Mouse (Mus musculus) layer of hippocampus, adult 9-11 months (tissue): ENCODE measurements at regions not wholly inside any gene's neighbourhood (a gene's known extent, or its start where the extent isn't known, plus 50 kb on each side); places are given as distances from the start of the nearest gene placed in this dataset.

Experiments
- DNase-seq: peaks from one replicate; pipeline ENCODE4 v3.0.0; 2022

DNA sequence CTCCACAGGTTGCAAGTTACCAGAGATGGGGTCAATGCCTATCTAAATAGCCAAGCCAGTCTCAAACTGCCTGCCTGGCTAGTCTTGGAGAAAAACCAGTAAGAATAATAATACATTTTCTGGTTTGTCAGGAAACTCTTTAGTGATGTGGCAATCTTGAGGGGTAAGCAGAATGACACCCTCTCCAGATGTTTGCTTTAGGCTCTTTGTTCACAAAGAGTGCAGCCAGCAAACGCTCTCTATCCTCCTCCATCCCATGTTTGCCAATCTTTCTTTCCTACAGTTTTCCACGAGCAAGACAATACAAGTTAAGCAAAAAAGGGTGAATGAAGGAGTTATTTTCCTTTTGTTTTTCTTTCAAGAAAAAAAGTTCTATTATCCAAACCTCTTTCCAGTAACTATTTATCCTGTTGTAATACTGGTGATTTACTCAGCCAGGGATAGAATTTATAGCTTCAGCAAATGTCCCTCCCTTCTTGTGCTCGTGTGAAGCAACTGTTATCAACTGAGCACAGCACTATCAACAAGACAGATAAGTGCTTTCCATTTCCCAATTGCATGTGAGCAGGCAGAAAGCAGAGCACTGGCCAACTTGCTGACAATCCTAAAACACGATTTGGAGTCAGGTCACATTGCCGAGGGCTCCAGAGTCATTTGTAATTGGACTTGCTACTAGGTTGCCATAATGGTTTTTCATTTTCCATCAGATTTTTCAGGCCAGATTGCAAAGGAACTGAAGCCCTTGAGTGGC is 873.5 kb downstream of the Rapgef2 start:
- no peak for DNase-seq

GRCm38 (mm10) chr3:78411395-78411794 is 874.9 kb downstream of the Rapgef2 start:
- no peak for DNase-seq

DNA sequence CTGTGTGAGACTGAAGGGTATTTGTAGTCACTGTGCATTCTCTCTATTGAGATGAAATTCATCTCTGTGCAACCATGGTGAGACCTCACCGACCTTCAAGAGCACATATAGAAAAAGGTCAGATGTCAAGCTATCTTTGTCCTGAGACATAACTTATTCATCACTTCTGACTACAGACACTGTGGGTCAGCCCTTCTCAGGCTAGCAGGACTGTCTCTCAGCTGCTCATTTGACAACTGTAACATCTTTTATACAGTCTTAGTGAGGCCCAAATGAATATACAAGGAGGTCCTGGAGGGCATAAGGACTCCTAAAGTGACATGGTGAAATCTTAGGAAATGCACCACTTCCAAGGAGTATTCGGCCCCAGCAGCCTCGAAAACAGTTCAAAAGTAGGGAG is 877.1 kb downstream of the Rapgef2 start:
- DNase-seq: no peak

DNA sequence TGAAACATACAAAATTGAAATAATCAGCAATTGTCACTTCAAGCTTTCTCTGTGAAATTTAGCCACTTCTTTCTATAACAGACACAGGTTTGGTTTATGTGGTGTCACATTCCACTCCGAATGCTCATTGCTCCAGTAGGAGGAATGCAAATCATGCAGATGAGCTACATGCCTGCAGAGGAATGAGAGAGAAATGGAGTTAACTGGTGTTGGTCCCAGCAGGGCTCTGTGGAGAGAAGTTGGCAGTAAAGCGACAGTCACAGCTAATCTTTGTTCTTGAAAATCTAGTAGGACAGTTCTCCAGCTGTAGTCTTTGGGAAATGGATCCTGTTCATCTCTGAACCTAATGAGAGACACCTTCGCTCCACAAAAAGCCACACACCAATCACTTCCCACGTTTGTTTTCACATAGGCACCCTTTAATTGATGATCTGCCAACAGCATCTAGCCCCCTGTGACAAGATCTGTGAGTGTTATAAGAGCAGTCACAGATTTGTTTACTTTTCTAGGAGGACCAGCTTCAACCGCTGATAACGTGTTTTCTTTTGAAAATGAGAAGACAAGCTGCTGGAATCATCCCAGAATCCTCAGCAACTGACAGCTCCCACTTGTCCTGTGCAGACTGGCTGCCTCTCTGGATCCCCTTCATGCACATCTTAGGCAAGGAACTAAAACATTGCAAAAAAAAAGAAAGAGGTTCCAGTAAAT is 880.4 kb downstream of the Rapgef2 start:
- DNase-seq: no peak

DNA sequence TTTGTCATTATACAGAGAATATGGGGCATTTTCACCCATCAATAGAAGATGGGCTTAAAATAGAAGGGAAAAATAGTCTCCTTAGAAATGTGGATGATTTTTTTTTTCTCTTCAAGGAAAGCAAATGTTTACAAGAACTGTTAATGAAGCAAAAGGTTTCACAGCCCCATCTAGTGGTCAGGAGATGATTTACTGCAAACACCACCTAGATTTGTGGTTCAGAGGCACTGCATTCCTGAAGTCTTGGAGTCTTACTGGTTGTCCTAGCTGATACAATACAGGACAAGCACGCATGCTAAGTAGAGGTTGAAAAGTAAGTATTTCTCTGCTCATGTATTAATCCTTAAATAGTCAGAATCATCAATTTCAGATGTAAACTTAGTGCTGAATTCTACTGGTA is 927.9 kb downstream of the Rapgef2 start:
- peak; percentile 35 for DNase-seq

DNA sequence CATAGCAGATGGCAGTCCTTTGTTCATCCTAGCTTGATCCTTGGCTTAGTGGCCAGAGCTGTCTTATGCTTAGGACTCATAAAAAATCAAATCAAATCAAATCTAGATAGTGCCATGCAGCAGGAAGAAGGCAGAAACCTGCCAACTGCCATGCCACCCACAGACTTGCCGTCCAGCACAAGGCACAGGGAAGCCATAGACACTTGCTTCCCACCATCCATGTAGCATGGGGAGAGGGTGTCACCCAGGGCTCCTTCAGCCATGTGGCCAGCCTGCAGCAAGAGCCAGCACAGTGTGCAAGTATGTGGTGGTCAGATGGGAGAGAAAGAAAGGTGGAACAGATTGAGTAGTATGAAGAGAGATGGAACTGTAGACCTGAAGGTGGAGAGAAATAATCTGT is 946.4 kb downstream of the Rapgef2 start:
- no peak for DNase-seq

- DNase-seq: no peak
These were observed 974.5 kb downstream of the Rapgef2 start for GRCm38 (mm10) chr3:78311630-78312406.

DNA sequence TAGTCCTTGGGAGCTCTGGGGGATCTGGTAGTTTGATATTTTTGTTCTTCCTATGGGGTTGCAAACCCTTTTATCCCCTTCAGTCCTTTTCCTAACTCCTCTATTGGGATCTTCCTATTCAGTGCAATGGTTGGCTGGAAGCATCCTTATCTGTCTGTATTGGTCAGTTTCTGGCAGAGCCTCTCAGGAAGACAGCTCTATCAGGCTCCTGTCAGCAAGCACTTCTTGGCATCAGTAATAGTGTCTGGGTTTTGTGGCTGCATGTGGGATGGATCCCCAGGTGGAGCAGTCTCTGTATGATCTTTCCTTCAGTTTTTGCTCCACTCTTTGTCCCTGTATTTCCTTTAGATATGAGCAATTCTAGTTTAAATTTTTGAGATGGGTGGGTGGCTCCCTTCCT is 985.8 kb downstream of the Rapgef2 start:
- DNase-seq: no peak

- DNase-seq: no peak
These were observed 994.4 kb downstream of the Rapgef2 start for GRCm38 (mm10) chr3:78291894-78292293.

GRCm38 (mm10) chr3:78284071-78284470 is 1002.2 kb downstream of the Rapgef2 start:
- no peak for DNase-seq

- DNase-seq: no peak
These were observed 1049.4 kb downstream of the Rapgef2 start for GRCm38 (mm10) chr3:78236920-78237319.

- DNase-seq: no peak
These were observed 1076.6 kb downstream of the Rapgef2 start for GRCm38 (mm10) chr3:78209729-78210128.

DNA sequence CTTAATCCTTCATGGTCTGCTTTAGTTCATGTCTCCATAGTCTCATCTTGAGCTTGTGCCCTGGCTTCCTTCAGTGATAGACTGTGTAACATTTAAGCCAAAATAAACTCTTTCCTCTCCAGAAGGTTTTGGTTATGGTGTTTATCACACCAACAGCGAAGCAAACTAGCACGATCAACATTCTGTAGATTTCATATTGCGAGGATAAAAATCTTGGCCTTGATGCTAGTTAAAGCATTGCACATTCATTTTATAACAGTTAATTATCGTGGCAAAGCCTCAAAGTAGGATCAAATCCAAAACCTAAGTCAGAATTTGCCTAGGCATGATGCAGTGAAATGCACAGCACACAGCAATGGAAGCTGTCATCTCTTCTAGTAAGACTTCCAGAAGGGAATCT is 1123.7 kb downstream of the Rapgef2 start:
- no peak for DNase-seq

DNA sequence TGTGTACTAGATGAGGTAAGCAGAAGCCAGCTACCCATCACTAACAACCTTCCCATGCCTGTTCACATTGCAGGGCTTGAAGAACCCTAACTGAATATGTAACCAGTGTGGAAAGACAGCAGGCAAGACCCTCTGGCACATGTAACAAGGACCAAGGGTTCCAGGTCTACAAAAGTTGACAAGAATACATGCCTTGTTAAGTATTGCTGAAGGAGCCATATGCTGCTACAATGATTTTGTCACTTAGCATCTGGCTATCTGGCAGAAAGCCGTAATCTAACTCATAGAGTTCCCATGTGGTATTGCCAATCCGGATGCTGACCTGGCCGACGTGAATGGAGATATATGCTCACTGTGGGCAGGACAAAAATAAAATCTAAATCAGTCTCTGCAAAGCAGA is 1127.9 kb downstream of the Rapgef2 start:
- DNase-seq: peak; percentile 28
